Mouse (Mus musculus): ENCODE measurements around the gene Mest. TPM values are rescaled to one million over a fixed set of nuclear protein-coding genes. Genes with fewer than 3 reads are reported as not detected.

Mest gene
- total RNA-seq (2021), result 100 to 1,000 TPM in 1 of 2 experiments, 10 to 100 TPM in 1; 99.8 to 118 TPM

DNA sequence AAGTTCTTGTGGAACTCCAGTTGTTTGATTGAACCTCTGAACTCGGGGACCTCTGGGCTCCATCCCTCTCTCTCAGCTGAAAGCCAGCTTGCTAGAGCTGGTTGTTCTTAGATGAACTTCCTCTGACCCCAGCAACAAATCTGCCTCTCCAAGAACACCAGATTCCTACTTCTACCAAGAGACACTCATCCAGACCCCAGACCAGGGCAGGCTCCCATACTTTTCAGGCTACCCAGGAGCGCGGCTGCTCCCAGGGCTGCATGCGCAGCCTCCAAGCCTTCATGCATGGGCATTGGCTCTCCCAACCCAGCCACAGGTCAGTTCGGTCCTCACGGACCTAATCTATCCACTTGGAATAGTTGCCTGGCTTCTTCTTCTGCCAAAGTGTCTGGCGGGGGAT, at the start of gene Mest:
TSS of gene Mest (plus strand) at position 217 of the 400 bp plus-strand sequence.
- intact Hi-C loops (cut with DNase I), result loop anchor here (5.0 kb wide), 1 partner anchor 171 kb away; no protein-coding TSS in a partner anchor
- DNase-seq (ENCODE audit: low spot score in 2 of 2), result no peak

DNA sequence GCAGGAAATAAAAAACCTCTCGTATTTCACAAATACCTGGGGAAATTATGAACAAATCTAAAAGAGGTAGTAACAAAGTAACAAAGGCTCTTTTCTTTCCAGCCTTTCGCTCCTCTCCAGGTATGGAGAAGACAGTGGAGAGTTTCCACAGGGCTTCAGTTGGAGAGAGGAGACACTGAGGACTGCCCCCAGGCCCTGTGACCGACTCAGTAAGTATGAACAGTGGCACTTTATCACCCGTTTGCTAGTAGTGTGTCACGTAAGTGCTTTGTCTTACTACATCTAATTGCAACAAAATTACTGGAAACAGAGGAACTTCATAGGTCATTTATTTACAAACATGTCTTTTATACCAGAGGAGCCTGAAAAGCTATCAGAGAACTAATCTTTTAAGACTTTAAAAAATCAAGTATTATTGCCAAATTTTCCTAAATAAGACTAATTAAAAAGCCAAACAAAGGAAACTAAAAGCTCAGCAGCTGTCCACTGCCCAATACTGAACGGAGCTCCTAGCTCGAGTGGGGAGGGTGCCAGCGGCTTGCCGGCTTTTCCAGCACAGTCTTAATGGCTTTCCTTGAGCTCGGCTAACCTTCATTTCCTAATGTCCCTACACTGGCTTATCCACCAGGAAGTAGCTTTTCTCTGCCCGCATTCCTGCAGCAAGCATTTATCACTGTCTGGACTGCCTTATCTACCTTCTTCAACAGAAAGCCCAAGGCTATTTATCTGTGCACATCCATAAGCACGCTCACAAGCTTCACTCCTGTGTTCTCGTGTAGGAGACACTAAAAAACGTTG, 49.4 kb upstream of the Mest start:
- DNase-seq (ENCODE audit: low spot score in 2 of 2), result no peak
- intact Hi-C loops (cut with DNase I), result no loop called here

DNA sequence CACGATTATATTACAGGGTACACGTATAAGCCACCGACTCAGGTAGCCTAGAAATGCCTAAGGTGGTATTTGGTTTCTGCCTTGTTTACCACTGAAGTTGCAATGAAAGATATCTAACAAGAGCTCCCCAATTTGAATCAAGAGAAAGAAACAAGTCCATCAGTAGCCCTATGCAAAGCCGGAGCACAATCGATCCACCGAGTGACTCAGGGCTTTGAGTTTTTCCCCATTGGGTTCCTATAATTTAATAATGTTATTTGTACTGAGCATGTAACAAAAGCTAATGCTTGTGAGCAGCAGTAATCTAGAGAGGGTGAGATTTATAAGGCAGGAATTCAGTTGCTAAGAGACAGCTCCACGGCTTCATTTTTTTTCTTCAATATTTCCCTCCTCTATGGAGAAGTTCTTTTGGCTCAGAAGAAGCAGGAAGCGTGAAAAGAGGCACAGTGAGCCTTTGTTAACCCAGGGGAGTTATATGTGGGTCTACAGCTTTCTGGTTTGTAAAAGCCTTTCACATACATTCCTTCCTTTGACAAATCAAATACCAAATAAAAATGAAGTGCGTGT, 48.5 kb upstream of the Mest start:
- intact Hi-C loops (cut with DNase I), result no loop called here
- DNase-seq (ENCODE audit: low spot score in 2 of 2), result no peak

DNA sequence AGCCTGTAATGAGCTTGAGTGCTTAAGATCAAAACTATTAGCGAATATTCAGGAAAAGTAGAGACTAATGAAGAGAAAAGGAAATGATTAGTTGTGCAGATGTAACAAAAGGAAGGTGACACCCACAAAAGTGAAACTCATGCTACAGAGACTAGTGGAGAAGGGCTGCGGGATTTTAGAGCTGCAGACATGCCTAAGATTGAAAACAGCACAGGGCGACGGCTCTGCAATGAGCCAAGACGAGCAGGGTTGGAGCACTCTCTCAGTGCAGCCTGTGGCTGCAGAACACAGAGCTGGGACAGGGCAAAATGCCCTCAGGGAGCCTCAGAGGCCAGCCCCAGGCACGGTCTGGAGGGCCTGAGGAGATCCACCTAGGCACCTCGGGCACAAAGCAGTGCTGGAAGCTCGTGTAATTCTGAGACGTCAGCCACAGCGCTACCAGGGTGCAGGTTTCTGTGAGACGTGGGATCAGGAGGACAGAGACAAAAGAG, 48.0 kb upstream of the Mest start:
- intact Hi-C loops (cut with DNase I), result no loop called here
- DNase-seq (ENCODE audit: low spot score in 2 of 2), result peak in 1 of 2 experiments; percentile 33

GRCm38 (mm10) chr6:30676506-30676905, 46.8 kb upstream of the Mest start:
- DNase-seq (ENCODE audit: low spot score in 2 of 2), result no peak
- intact Hi-C loops (cut with DNase I), result no loop called here

- no peak for DNase-seq (ENCODE audit: low spot score in 2 of 2)
- intact Hi-C loops (cut with DNase I), result no loop called here
Observed at GRCm38 (mm10) chr6:30677591-30677990, 45.8 kb upstream of the Mest start.

DNA sequence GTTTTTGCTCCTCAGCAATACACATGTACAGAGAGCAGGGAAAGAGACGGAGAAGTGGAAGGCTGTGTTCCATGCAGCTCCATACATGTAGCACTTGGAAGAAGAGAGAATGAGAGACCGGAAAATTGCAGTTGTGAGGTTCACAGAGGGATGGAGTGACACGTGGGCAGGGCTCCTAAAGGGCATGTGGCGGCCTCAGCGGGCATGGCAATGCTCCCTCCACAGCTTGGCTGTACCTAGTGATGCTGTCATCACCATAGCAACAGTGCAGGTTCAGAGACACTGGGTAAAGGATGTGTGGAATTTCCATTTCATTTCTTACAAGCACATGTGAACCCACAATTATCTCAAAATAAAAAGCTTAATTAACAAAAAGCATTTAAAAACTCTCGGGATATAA, 44.9 kb upstream of the Mest start:
- no peak for DNase-seq (ENCODE audit: low spot score in 2 of 2)
- intact Hi-C loops (cut with DNase I), result no loop called here

- intact Hi-C loops (cut with DNase I), result no loop called here
- DNase-seq (ENCODE audit: low spot score in 2 of 2), result no peak
Observed at GRCm38 (mm10) chr6:30679567-30679966, 43.8 kb upstream of the Mest start.

DNA sequence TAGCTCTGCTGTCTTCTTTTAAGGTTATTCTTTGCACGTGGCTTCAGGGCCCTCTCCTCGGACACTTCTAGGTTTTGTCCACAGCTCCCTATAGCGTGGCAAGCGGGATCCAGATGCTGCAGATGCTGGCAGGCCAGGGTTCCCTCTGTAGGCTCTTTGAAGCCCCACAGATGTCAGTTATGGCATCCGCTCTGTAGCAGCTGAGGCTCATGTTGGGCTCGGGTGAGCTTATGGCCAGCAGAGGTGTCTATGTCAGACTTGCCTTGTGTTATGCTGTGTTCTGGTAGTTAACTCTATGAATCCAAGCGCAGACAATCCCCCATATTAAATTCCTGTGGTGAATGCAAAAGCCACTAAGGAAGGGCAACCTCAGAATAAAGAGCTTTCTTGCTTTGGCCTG, 42.9 kb upstream of the Mest start:
- intact Hi-C loops (cut with DNase I), result no loop called here
- no peak for DNase-seq (ENCODE audit: low spot score in 2 of 2)

DNA sequence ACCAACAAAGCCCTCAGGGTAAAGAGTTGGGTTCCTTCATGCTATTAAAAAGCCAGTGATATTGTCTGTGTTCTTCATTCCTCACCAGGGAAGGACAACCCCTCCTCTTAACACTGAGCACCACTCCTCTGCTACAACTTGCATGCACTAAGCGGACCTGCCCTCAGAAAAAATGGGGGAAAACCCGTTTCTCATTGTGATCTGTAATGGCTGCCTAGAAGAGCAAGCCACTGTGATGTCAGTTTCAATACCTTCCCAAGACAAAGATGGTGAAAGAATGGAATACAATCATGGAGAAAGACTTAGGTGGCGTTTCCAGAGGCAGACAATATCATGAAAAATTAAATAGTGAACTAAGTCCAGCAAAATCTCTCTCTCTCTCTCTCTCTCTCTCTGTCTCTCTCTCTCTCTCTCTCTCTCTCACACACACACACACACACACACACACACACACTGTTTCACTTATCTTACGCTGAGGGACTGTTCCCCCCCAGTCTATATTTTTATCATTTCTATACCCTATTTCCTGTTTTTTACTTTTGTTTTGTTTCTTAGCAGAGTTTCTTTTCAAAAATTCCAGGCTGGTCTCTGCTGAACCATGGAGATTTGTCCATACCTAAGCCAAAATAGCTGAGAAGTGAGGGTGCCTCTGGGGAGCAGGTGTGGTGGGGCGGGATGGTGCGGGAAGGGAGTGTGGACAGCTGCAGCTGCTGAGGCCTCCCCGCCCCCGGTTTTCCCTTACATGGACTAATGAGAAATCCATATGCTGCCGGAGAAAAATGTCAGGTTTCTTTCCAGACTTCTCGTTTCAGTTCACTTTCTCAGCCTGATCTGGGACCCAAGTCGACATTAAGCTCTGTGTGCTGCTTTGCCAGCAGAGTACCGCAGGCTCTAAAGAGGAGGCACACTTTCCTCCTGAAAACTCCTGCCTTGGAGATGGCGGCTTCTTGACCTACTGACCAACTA, 41.1 kb upstream of the Mest start:
- DNase-seq (ENCODE audit: low spot score in 2 of 2), result peak in 1 of 2 experiments; percentile 20
- intact Hi-C loops (cut with DNase I), result no loop called here

- no peak for DNase-seq (ENCODE audit: low spot score in 2 of 2)
- intact Hi-C loops (cut with DNase I), result no loop called here
Observed at GRCm38 (mm10) chr6:30684570-30684969, 38.8 kb upstream of the Mest start.

DNA sequence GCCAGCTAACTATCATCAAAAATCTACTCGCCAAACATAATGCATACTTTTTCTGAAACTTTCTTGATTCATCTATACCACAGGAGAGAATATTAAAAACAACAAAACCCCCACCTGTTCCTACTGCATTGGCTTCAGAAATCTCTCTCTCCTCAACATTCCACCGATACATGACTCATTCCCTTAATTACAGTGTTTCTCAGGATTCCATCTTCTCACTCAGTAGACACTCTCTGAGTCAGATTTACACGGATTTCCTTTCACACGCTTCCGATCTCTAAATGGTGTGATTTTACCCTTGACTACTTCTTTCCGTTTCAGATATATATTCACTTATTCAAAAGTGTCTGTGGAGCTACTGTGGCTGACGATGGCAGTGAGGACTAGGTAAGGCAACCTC, 36.1 kb upstream of the Mest start:
- intact Hi-C loops (cut with DNase I), result no loop called here
- DNase-seq (ENCODE audit: low spot score in 2 of 2), result no peak

GRCm38 (mm10) chr6:30692826-30693225, 30.5 kb upstream of the Mest start:
- no peak for DNase-seq (ENCODE audit: low spot score in 2 of 2)
- intact Hi-C loops (cut with DNase I), result loop anchor here (2.0 kb wide), 1 partner anchor 140 kb away; no protein-coding TSS in a partner anchor

DNA sequence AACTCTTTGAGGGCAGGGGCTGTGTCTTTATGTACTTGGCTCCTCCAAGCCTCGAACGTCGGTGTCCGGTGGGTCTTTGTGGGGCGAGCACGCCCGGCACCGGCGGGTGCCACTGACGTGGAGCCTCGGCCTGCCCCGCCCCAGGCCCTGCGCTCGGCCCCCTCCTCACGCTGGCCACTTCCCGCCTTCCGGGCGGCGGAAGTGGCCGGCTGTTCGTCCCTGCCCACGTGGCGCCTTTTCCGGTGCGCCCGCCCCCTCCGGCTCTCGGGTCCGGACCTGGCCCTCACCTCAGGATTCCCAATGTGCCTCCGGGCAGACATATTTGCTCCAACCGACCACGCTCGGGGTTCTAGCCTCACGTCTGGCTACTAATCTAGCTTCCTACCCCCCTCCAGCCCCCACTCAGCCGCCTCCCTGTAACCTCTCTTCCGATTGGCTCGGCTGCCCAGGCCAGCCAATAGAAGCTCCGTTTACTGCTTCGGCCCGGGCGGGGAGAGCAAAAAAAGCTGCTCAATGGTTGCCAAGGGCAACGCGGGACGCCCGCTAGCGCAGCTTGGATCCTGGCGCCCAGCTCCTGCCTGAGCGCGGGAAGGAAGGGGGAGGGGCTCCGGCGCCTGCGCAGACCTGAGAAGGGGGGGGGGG, 29.9 kb upstream of the Mest start, which contains the start of gene Cep41:
TSS of gene Cep41 (minus strand) at position 400 of the 642 bp plus-strand sequence.
- intact Hi-C loops (cut with DNase I), result loop anchor here (2.0 kb wide), 1 partner anchor 141 kb away; no protein-coding TSS in a partner anchor
- DNase-seq (ENCODE audit: low spot score in 2 of 2), result peak; percentile 98

DNA sequence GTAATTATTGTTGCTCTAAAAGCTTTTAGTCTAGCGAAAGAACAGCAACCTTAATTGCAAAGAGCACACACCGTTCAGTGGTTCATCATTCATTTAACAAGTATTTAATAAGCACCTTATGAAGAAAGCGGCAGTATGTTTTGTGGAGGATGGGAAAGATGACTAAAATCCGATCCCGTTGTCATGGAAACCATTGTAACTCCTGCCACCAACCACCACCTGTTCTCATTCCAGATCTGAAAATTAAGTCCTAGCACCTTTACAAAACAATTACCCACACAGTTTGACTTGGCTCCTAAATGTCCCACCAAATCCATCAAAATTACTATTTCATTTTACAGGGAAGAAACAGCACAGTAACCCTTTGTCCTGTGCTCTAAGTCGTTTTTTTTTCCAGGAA, 29.1 kb upstream of the Mest start:
- no peak for DNase-seq (ENCODE audit: low spot score in 2 of 2)
- intact Hi-C loops (cut with DNase I), result no loop called here

DNA sequence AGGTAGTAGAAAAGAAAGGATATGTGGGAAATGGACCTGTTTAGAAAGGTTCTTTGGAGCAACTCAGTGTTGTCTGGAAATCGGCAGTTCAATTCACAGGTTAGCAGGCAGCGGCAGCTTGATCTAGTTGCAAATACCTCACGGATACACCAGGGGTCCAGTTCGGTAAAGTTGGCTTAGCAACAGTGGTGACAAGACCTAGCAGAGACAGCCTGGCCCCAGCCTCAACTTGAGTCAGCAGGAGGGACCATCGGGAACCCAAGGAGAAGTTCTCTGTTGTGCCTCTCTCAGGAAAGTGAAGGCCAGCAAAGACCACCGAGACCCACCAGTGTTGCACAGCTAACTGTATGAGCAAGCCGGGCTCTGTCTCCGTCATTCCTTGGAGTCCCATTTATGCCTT, 28.2 kb upstream of the Mest start:
- intact Hi-C loops (cut with DNase I), result no loop called here
- no peak for DNase-seq (ENCODE audit: low spot score in 2 of 2)

- DNase-seq (ENCODE audit: low spot score in 2 of 2), result no peak
- intact Hi-C loops (cut with DNase I), result no loop called here
Observed at GRCm38 (mm10) chr6:30697464-30697863, 25.9 kb upstream of the Mest start.

DNA sequence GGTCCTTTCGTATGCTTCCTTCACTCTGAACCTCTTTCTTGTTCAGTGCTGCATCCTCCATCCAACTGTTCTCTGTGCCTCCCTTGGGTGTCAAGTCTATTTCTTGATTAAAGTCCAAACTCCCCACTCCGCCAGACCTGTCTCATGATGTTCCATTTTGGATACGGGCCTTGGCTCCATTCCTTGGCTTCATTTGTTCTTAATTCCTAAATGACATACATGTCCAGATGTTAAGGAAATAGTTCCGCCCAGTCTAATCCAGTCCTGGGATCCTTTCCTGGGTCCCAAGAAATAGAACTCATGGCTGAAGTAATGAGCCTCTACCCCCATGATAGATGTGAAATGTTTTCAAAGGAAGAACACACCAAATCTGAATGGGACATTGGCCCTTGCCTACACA, 25.3 kb upstream of the Mest start:
- intact Hi-C loops (cut with DNase I), result no loop called here
- DNase-seq (ENCODE audit: low spot score in 2 of 2), result no peak

GRCm38 (mm10) chr6:30700182-30700581, 23.2 kb upstream of the Mest start:
- DNase-seq (ENCODE audit: low spot score in 2 of 2), result no peak
- intact Hi-C loops (cut with DNase I), result no loop called here

Measured in left cerebral cortex, postnatal 36 days (tissue).